Mouse (Mus musculus): ENCODE results near the gene Hand1. TPM values are rescaled to one million over a fixed set of nuclear protein-coding genes. Genes with fewer than 3 reads are reported as not detected.

Hand1 gene
- polyA plus RNA-seq (2015; fragmentation: Nextera tagmentation; extraction: Ambion mirVana) = not detected in 2 replicates

DNA sequence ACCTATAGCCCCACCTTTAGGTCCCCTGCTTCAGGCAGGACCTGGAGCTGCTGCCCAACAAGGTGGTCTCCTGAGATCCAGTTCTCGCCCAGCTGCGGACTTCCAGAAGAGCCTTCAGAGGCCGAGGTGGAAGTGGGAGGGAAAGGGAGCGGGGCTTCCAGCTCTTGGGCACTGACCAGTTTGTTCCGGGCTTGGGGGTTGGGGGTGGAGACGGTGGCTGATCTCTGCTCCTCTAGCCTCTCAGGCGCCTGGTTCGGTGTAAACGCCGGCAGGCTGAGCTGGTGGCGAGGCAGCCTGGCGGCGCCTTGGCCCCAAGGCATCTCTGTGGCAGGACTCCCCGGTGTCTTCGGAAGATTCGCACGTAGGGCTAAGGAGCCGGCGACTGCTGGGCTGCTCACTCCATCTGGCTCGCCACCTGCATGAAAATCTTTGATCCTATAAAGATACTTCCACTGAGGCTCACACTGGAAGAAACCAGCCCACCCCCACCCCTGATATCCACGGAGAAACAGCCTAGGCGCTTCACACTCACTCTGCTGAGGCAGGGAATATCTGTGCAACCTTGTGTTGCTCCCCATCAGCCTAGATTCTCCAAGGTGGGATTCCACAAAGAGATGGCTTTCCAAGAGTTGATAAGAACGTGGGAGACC, at the start of gene Hand1:
Gene Hand1 (minus strand): TSS at position 267 of the 650 bp plus-strand sequence.
- peaks cover 86% of the 10 kb centered on the region for H3K27me3 ChIP-seq (replicated peaks)
- 2% methylated on average over 23 of the region's 23 CpGs for WGBS
- H3K4me1 ChIP-seq = peaks cover 24% of the 10 kb centered on the region
- H3K4me3 ChIP-seq = no peak within 1 kb of the TSS
- H3K4me2 ChIP-seq = no peak within 1 kb of the TSS
- no peaks in the 10 kb centered on the region for H3K9me3 ChIP-seq
- no peak for ATAC-seq (replicated peaks)
- no peak within 1 kb of the TSS for H3K9ac ChIP-seq
- H3K36me3 ChIP-seq (replicated peaks) = no peaks in the 10 kb centered on the region
- H3K27ac ChIP-seq = no peak within 1 kb of the TSS

DNA sequence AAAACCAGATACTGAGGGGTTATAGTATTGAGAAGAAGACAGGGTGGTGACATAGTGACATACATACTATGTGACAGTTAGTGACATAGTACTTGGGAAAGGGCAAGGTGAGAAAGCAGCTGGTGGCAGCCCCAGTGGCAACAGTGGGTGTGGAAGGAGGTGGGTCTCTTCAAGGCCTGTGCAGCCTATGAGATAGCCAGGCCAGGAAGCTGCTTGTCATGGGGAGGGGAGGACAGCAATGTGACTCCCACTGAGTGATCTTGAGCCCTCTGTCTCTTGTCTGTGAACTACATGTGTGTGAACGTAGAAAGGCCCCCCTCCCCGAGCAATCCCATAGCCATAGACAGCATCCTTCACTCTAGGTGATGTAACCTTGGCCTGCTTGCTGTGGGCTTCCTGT, 43.5 kb upstream of the Hand1 start:
- no peaks in the 10 kb centered on the region for H3K27me3 ChIP-seq (replicated peaks)
- no peak overlapping the region for H3K4me2 ChIP-seq
- H3K9ac ChIP-seq = no peak overlapping the region
- H3K27ac ChIP-seq = no peak overlapping the region
- ATAC-seq (replicated peaks) = no peak
- no peaks in the 10 kb centered on the region for H3K36me3 ChIP-seq (replicated peaks)
- H3K9me3 ChIP-seq = no peaks in the 10 kb centered on the region
- no peaks in the 10 kb centered on the region for H3K4me1 ChIP-seq
- H3K4me3 ChIP-seq = no peak overlapping the region
- WGBS = 74% methylated on average over 2 of the region's 2 CpGs

DNA sequence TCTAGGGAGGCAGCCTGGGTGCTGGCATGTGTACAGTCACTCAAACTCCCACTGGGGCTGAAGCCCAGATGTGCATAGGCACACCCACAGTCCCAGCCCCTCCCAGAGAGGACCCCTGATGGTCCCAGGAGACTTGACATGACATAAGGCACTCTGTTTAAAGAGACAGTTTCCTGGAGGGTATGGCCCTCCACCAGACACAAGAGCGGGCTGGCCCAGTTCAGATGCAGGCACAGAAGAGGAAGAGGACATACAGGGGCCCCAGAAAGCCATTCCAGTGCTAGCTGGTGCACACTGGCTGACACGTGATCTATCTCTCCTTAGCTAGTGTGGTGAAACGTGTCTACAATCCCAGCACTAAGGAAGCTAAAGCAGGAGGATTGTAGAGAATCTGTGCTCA, 40.4 kb upstream of the Hand1 start:
- H3K9me3 ChIP-seq = no peaks in the 10 kb centered on the region
- H3K36me3 ChIP-seq (replicated peaks) = no peaks in the 10 kb centered on the region
- H3K4me3 ChIP-seq = no peak overlapping the region
- H3K4me2 ChIP-seq = no peak overlapping the region
- WGBS = 83% methylated on average over 3 of the region's 3 CpGs
- ATAC-seq (replicated peaks) = no peak
- no peaks in the 10 kb centered on the region for H3K27me3 ChIP-seq (replicated peaks)
- no peak overlapping the region for H3K27ac ChIP-seq
- H3K4me1 ChIP-seq = no peaks in the 10 kb centered on the region
- no peak overlapping the region for H3K9ac ChIP-seq

DNA sequence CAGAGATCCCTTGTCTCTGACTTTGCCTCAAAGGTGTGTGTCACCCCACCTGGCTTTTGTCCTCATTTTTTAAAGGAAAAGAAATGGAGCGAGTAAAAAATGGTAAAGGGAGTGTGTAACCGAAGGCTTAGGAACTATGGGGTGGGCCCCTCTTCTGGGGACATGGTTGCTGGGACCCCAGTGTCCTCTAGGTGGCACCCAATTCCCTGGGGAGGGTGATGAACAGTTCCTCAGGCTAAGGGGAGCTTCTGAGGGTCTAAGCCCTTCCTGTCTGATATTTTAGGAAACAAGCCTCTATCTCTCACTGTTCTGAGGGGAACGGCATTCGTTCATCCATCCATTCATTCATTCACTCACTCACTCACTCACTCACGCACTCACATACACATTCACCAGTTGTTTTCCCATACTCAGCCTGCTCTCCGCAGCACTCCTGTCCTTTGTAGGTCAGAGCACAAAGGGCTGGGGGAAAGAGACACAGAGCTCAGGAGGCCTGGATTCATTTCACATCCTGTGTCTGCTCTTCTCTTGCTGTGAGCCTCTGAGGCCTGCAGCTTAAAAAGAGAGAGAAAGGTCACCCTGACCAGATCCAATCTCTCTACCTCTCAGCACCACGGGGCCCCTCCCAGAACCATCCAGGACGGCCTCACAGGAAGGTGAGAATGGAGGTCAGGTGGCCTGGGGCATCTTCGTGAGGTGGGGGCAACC, 36.3 kb upstream of the Hand1 start:
- no peak overlapping the region for H3K27ac ChIP-seq
- H3K4me1 ChIP-seq = no peaks in the 10 kb centered on the region
- no peak overlapping the region for H3K9ac ChIP-seq
- no peaks in the 10 kb centered on the region for H3K27me3 ChIP-seq (replicated peaks)
- no peaks in the 10 kb centered on the region for H3K36me3 ChIP-seq (replicated peaks)
- no peak overlapping the region for H3K4me2 ChIP-seq
- no peak overlapping the region for H3K4me3 ChIP-seq
- no peak for ATAC-seq (replicated peaks)
- H3K9me3 ChIP-seq = no peaks in the 10 kb centered on the region
- 53% methylated on average over 9 of the region's 9 CpGs for WGBS

DNA sequence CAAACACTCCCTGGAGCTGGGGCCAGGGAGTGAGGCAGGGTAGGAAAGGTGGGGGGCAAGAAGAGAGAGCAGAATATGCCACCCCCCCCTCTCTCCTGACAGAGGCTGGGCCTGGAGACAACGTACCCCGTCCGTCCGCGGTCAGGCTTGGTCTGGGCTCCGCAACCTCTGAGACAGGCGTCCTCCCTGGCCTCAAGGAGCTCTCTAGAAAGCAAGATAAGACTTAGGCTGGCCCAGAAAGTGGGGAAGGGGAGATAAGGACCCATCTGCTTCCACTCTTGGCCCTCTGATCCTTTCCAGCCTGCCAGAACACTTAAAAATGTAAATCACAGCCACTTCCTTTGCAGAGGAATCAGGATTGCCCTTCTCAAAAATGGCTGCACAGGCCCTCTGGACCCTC, 33.8 kb upstream of the Hand1 start:
- no peaks in the 10 kb centered on the region for H3K36me3 ChIP-seq (replicated peaks)
- no peaks in the 10 kb centered on the region for H3K27me3 ChIP-seq (replicated peaks)
- no peaks in the 10 kb centered on the region for H3K9me3 ChIP-seq
- no peak overlapping the region for H3K4me3 ChIP-seq
- H3K9ac ChIP-seq = no peak overlapping the region
- 49% methylated on average over 7 of the region's 7 CpGs for WGBS
- no peak for ATAC-seq (replicated peaks)
- no peak overlapping the region for H3K4me2 ChIP-seq
- H3K27ac ChIP-seq = no peak overlapping the region
- H3K4me1 ChIP-seq = no peaks in the 10 kb centered on the region

DNA sequence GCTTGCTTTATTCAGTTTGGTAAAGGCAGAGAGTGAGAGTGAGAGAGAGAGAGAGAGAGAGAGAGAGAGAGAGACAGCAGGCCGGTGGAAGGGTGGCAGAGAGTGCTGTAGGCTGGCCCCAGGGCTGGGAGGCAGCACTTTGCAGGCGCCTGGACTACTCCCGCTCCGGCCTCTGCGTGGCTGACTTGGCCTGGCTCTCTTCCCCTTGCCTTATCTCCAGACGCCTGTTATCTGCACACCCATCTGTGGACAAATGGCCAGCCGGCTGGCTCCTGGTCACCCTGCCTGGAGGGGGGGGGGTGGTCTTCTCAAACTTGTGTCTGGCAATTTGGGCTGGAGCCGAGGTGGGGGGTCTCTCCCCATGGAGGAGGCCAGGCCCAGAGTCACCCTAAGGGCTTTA, 32.0 kb upstream of the Hand1 start:
- 54% methylated on average over 8 of the region's 8 CpGs for WGBS
- Histone ChIP-seq H3K4me3 (no peak overlapping the region), H3K9ac (no peak overlapping the region), H3K27me3 (replicated peaks) (no peaks in the 10 kb centered on the region), H3K9me3 (no peaks in the 10 kb centered on the region), H3K27ac (no peak overlapping the region), H3K4me2 (no peak overlapping the region), H3K4me1 (no peaks in the 10 kb centered on the region), H3K36me3 (replicated peaks) (no peaks in the 10 kb centered on the region)
- no peak for ATAC-seq (replicated peaks)

DNA sequence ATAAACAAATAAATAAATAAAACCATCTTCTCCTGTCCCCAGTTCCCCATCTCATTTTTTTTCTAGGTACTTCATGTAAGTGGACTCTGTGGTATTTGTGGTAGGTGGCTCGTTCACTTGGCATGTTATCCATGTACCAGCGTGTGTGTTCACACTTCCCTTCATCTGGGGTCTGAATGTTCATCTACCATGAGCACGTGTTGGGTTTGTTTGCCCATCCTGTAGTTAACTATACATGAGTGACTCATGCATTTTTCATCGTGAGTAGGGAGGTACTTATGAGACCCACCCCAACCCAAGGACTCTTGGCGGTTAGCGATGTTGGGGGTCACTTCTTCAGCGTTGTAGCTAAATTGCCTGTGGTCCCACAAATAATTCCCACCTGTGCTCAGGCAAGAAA, 29.5 kb upstream of the Hand1 start:
- H3K36me3 ChIP-seq (replicated peaks) = no peaks in the 10 kb centered on the region
- no peak overlapping the region for H3K9ac ChIP-seq
- H3K4me1 ChIP-seq = no peaks in the 10 kb centered on the region
- H3K27me3 ChIP-seq (replicated peaks) = no peaks in the 10 kb centered on the region
- no peak overlapping the region for H3K27ac ChIP-seq
- 85% methylated on average over 7 of the region's 7 CpGs for WGBS
- no peak overlapping the region for H3K4me3 ChIP-seq
- no peaks in the 10 kb centered on the region for H3K9me3 ChIP-seq
- no peak for ATAC-seq (replicated peaks)
- no peak overlapping the region for H3K4me2 ChIP-seq

DNA sequence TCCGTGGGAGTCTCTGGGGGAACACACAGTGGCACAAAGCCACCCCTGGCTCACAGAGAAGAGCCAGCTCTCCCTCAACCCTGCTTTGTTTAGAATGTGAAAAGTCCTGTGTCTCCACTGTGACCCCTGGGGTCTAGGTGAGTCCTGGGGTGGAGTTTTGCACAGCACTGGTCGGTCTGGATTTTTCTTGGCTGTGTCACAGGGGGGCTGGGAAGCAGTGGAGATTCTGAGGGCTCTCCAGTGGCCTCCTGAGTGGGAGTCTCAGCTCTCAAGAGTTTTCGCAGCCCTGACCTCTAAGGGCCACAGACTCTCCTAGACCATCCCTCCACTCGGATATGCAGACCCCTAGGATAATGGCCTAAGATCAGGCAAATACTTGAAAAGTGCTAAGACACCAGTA, 25.1 kb upstream of the Hand1 start:
- Histone ChIP-seq H3K4me2 (no peak overlapping the region), H3K9ac (no peak overlapping the region), H3K27me3 (replicated peaks) (no peaks in the 10 kb centered on the region), H3K4me1 (no peaks in the 10 kb centered on the region), H3K9me3 (no peaks in the 10 kb centered on the region), H3K4me3 (no peak overlapping the region), H3K36me3 (replicated peaks) (no peaks in the 10 kb centered on the region), H3K27ac (no peak overlapping the region)
- no peak for ATAC-seq (replicated peaks)
- WGBS = 38% methylated on average over 4 of the region's 4 CpGs

DNA sequence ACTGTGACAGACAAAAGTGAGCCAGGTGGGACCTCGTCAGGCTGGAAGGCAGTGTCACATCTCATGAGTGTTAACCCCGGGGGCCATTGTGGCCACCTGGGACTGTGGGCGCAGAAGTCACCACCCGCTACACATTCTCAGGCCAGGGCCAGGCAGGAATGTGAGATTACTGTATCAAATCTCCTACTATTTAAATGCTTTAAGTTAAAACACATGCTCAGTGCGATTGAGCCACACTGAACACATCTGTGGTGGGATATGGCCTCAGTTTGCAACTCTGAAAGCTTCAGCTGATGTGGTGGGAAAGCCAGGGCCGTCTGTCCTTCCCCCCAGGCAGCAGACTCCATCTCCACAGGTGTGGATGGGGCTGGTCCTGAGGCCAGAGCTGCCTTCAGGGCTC, 21.0 kb upstream of the Hand1 start:
- WGBS = 77% methylated on average over 6 of the region's 6 CpGs
- no peaks in the 10 kb centered on the region for H3K36me3 ChIP-seq (replicated peaks)
- H3K9me3 ChIP-seq = no peaks in the 10 kb centered on the region
- ATAC-seq (replicated peaks) = no peak
- H3K4me2 ChIP-seq = no peak overlapping the region
- H3K9ac ChIP-seq = no peak overlapping the region
- H3K27ac ChIP-seq = no peak overlapping the region
- H3K4me1 ChIP-seq = no peaks in the 10 kb centered on the region
- H3K27me3 ChIP-seq (replicated peaks) = no peaks in the 10 kb centered on the region; the same call in 1 of the 2 replicates
- no peak overlapping the region for H3K4me3 ChIP-seq

DNA sequence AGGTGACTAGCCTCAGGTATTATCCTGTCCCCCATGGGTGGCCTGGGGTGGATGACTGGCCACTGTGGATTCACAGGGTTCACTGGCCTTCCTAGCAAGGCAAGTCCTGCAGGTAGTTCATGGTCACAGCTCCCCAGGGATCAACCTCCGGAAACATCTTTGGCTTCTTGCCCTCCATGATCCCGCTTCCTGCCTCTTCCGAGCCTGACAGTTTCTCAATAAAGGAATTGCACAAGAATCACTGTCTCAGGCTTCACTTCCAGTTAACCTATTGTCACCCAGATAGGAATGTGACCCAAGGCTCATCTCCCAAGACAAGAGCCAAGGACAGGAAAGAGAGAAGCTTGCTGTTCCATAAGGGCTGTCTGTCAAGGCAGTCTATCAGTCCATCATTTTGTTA, 18.3 kb upstream of the Hand1 start:
- 68% methylated on average over 3 of the region's 3 CpGs for WGBS
- Histone ChIP-seq H3K27ac (no peak overlapping the region), H3K9me3 (no peaks in the 10 kb centered on the region), H3K4me2 (no peak overlapping the region), H3K4me3 (no peak overlapping the region), H3K4me1 (no peaks in the 10 kb centered on the region), H3K36me3 (replicated peaks) (no peaks in the 10 kb centered on the region), H3K27me3 (replicated peaks) (no peaks in the 10 kb centered on the region; the same call in 1 of the 2 replicates), H3K9ac (no peak overlapping the region)
- ATAC-seq (replicated peaks) = no peak

DNA sequence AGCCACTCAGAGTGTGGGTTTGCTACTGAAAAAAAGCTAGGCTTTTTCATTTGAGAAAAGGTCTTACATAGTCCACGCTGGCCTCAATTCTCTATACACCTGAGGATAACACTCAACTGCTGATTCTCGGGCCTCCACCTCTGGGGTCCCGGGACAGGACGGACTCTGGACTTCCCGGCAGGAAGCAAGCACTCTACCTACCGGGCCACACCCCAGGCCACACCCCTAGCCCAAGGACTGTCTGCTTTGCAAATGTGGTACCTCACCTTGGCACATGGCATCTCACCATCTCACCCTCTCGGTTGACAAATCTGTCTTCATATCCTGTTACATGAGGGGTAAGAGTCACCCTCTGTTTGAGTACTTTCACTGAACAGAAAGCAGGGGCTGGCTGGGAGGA, 17.7 kb upstream of the Hand1 start:
- Histone ChIP-seq H3K27me3 (replicated peaks) (no peaks in the 10 kb centered on the region; the same call in 1 of the 2 replicates), H3K4me2 (no peak overlapping the region), H3K9ac (no peak overlapping the region), H3K4me1 (no peaks in the 10 kb centered on the region), H3K9me3 (no peaks in the 10 kb centered on the region), H3K36me3 (replicated peaks) (no peaks in the 10 kb centered on the region), H3K4me3 (no peak overlapping the region), H3K27ac (no peak overlapping the region)
- 68% methylated on average over 7 of the region's 7 CpGs for WGBS
- ATAC-seq (replicated peaks) = no peak

DNA sequence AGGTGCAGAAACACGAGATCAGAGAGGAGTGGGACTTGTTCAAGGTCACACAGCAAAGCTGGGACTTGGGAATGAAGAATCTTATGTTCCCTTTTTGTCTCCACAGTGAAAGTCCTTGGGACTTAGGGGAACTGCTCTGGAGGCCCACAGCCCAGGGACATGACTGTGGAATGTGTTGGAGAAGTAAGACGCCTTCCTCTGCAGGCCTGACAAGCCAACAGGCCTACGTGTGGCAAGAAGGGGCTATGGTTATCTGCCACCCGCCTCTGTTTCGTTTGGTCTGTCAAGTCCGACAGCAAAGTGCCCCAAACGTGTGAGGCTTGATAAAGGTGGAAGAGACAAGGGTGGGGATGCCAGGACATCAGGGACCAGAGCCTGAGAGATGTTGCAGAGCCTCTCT, 14.8 kb upstream of the Hand1 start:
- Histone ChIP-seq H3K4me1 (no peaks in the 10 kb centered on the region), H3K9me3 (no peaks in the 10 kb centered on the region), H3K27me3 (replicated peaks) (peaks cover 4% of the 10 kb centered on the region), H3K9ac (no peak overlapping the region), H3K27ac (no peak overlapping the region), H3K4me2 (no peak overlapping the region), H3K36me3 (replicated peaks) (no peaks in the 10 kb centered on the region), H3K4me3 (no peak overlapping the region)
- ATAC-seq (replicated peaks) = no peak
- WGBS = 77% methylated on average over 7 of the region's 7 CpGs

Measured in midbrain, embryonic 15.5 days (tissue).